Mouse (Mus musculus) midbrain, embryonic 14.5 days (tissue): Measurements from ENCODE around the gene Ankrd12. TPM values are rescaled to one million over a fixed set of nuclear protein-coding genes. Genes with fewer than 3 reads are reported as not detected.
"Not testable (repeated sequence)": the region's sequence is repeated elsewhere in the genome, so short reads cannot be mapped to it uniquely, and the experiment has no call there.

Source experiments
- ATAC-seq: fragments of 200-750 bp; cut with Nextera tagmentation; 2 replicates; pipeline ENCODE4 v1.8.0; 2017; ENCODE audit warnings: moderate number of reproducible peaks, moderate library complexity; ENCODE audit not compliant: low FRiP score, low TSS enrichment
- DNase-seq: peaks from one replicate; pipeline ENCODE4 v3.0.0-alpha.2; 2015
- H3K27ac ChIP-seq: fragments of 300-500 bp; sonication (generic); replicated peaks from 2 replicates; pipeline ENCODE4 v1.5.1; 2014; ENCODE audit warnings: mild to moderate bottlenecking, low read depth, low read length, moderate library complexity
- H3K27me3 ChIP-seq: fragments of 300-500 bp; sonication (generic); 2 replicates; pipeline ENCODE4 v1.6.1; 2014; ENCODE audit warnings: low read length, control low read depth, mixed read lengths; ENCODE audit not compliant: control insufficient read depth, insufficient read depth
- H3K36me3 ChIP-seq: fragments of 300-500 bp; sonication (generic); 2 replicates; pipeline ENCODE4 v1.6.1; 2014; ENCODE audit warnings: low read length, control low read depth; ENCODE audit not compliant: control insufficient read depth, insufficient read depth
- H3K4me1 ChIP-seq: fragments of 300-500 bp; sonication (generic); 2 replicates; pipeline ENCODE4 v1.6.1; 2014; ENCODE audit warnings: mild to moderate bottlenecking, antibody characterized with exemption, low read length, control low read depth; ENCODE audit not compliant: control insufficient read depth, insufficient read depth
- H3K4me2 ChIP-seq: fragments of 300-500 bp; sonication (generic); 2 replicates; pipeline ENCODE4 v1.6.1; 2014; ENCODE audit warnings: mild to moderate bottlenecking, low read length, moderate library complexity
- H3K4me3 ChIP-seq: fragments of 300-500 bp; sonication (generic); replicated peaks from 2 replicates; pipeline ENCODE4 v1.5.1; 2014; ENCODE audit warnings: low read depth, low read length
- H3K9ac ChIP-seq: fragments of 300-500 bp; sonication (generic); replicated peaks from 2 replicates; pipeline ENCODE4 v1.6.1; 2014; ENCODE audit warnings: mild to moderate bottlenecking, low read length, moderate library complexity
- H3K9me3 ChIP-seq: fragments of 300-500 bp; sonication (generic); 2 replicates; pipeline ENCODE4 v1.6.1; 2016; ENCODE audit warnings: low read length, control low read depth, mixed read lengths; ENCODE audit not compliant: control insufficient read depth
- WGBS: fragments of 180-500 bp; shearing (Covaris S2); extraction: QIAGEN DNeasy Blood & Tissue Kit; methylation state at CpG from one replicate; pipeline ENCODE4 v1.1.7; 2014; 5-methylcytosine and 5-hydroxymethylcytosine counted together
- polyA plus RNA-seq: library from polyadenylated mRNA; unstranded; fragments of >200 nt; fragmentation: Nextera tagmentation; extraction: Ambion mirVana; gene quantifications from 2 replicates; pipeline ENCODE4 v1.2.1, GENCODE M21; 2014

The Ankrd12 gene
- polyA plus RNA-seq, 1 experiment from 2014 or later = 152 TPM

GRCm38 (mm10) chr17:66069036-66069435 is 7.9 kb downstream of the Ankrd12 start:
- WGBS = 93% methylated on average over 2 of the region's 2 CpGs
- H3K27ac ChIP-seq = not testable (repeated sequence)

GRCm38 (mm10) chr17:66065115-66065514 is 11.8 kb downstream of the Ankrd12 start:
- DNase-seq = no peak
- Histone ChIP-seq H3K36me3 (no peaks in the 10 kb centered on the region), H3K9me3 (no peaks in the 10 kb centered on the region), H3K4me1 (no peaks in the 10 kb centered on the region), H3K4me3 (no peak overlapping the region), H3K27me3 (no peaks in the 10 kb centered on the region), H3K27ac (no peak overlapping the region), H3K9ac (no peak overlapping the region), H3K4me2 (no peak overlapping the region)
- ATAC-seq = no peak
- 90% methylated on average over 4 of the region's 4 CpGs for WGBS

More at GRCm38 (mm10) chr17:66069036-66069435, 7.9 kb downstream of the Ankrd12 start:
- H3K4me2 ChIP-seq, H3K36me3 ChIP-seq, H3K4me1 ChIP-seq, H3K9me3 ChIP-seq, H3K4me3 ChIP-seq, DNase-seq, ATAC-seq, H3K9ac ChIP-seq, H3K27me3 ChIP-seq: not testable (repeated sequence)

GRCm38 (mm10) chr17:66061241-66061938 is 15.5 kb downstream of the Ankrd12 start:
- no peak for DNase-seq
- Histone ChIP-seq H3K4me3 (no peak overlapping the region), H3K36me3 (no peaks in the 10 kb centered on the region), H3K9ac (no peak overlapping the region), H3K27me3 (no peaks in the 10 kb centered on the region), H3K4me1 (no peaks in the 10 kb centered on the region), H3K27ac (no peak overlapping the region), H3K9me3 (no peaks in the 10 kb centered on the region), H3K4me2 (no peak overlapping the region)
- no peak for ATAC-seq
- 63% methylated on average over 8 of the region's 8 CpGs for WGBS

GRCm38 (mm10) chr17:66058160-66058559 is 18.7 kb downstream of the Ankrd12 start:
- H3K36me3 ChIP-seq = no peaks in the 10 kb centered on the region
- ATAC-seq (no peak), DNase-seq (no peak)
- H3K4me3 ChIP-seq = no peak overlapping the region
- no peak overlapping the region for H3K27ac ChIP-seq
- no peaks in the 10 kb centered on the region for H3K9me3 ChIP-seq
- H3K4me2 ChIP-seq = no peak overlapping the region
- 93% methylated on average over 4 of the region's 4 CpGs for WGBS
- no peaks in the 10 kb centered on the region for H3K4me1 ChIP-seq
- H3K9ac ChIP-seq = no peak overlapping the region
- H3K27me3 ChIP-seq = no peaks in the 10 kb centered on the region

GRCm38 (mm10) chr17:66057145-66057544 is 19.7 kb downstream of the Ankrd12 start:
- WGBS = 94% methylated on average over 2 of the region's 2 CpGs
- Histone ChIP-seq H3K4me2 (no peak overlapping the region), H3K9ac (no peak overlapping the region), H3K36me3 (no peaks in the 10 kb centered on the region), H3K4me3 (no peak overlapping the region), H3K4me1 (no peaks in the 10 kb centered on the region), H3K27ac (no peak overlapping the region), H3K9me3 (no peaks in the 10 kb centered on the region), H3K27me3 (no peaks in the 10 kb centered on the region)
- DNase-seq (no peak), ATAC-seq (no peak)

GRCm38 (mm10) chr17:66053349-66053748 is 23.5 kb downstream of the Ankrd12 start:
- 81% methylated on average over 4 of the region's 4 CpGs for WGBS
- no peaks in the 10 kb centered on the region for H3K4me1 ChIP-seq
- no peaks in the 10 kb centered on the region for H3K27me3 ChIP-seq
- H3K36me3 ChIP-seq = peaks cover 7% of the 10 kb centered on the region; the same call in 1 of the 2 replicates
- H3K4me3 ChIP-seq = no peak overlapping the region
- H3K9ac ChIP-seq = no peak overlapping the region
- no peaks in the 10 kb centered on the region for H3K9me3 ChIP-seq
- no peak overlapping the region for H3K4me2 ChIP-seq
- DNase-seq = no peak
- no peak overlapping the region for H3K27ac ChIP-seq
- ATAC-seq = no peak

- H3K36me3 ChIP-seq = peaks cover 18% of the 10 kb centered on the region; the same call in 1 of the 2 replicates
- no peak for DNase-seq
- ATAC-seq = no peak
- no peak overlapping the region for H3K9ac ChIP-seq
- 92% methylated on average over 4 of the region's 4 CpGs for WGBS
- H3K27me3 ChIP-seq = no peaks in the 10 kb centered on the region
- no peak overlapping the region for H3K27ac ChIP-seq
- no peak overlapping the region for H3K4me2 ChIP-seq
- H3K9me3 ChIP-seq = no peaks in the 10 kb centered on the region
- H3K4me1 ChIP-seq = no peaks in the 10 kb centered on the region
- H3K4me3 ChIP-seq = no peak overlapping the region
Observed at GRCm38 (mm10) chr17:66048795-66049194, 28.1 kb downstream of the Ankrd12 start.

- Histone ChIP-seq H3K9ac (no peak overlapping the region), H3K4me2 (no peak overlapping the region), H3K36me3 (peaks cover 18% of the 10 kb centered on the region; the same call in 1 of the 2 replicates), H3K4me3 (no peak overlapping the region), H3K27ac (no peak overlapping the region), H3K27me3 (no peaks in the 10 kb centered on the region), H3K9me3 (no peaks in the 10 kb centered on the region), H3K4me1 (no peaks in the 10 kb centered on the region)
- WGBS = 67% methylated on average over 5 of the region's 5 CpGs
- no peak for ATAC-seq
- no peak for DNase-seq
Observed at GRCm38 (mm10) chr17:66048199-66048598, 28.7 kb downstream of the Ankrd12 start.

GRCm38 (mm10) chr17:66043679-66044078 is 33.2 kb downstream of the Ankrd12 start:
- H3K4me2 ChIP-seq, H3K9me3 ChIP-seq, H3K27me3 ChIP-seq, H3K4me3 ChIP-seq, ATAC-seq, H3K9ac ChIP-seq, DNase-seq, H3K27ac ChIP-seq, H3K4me1 ChIP-seq: not testable (repeated sequence)
- H3K36me3 ChIP-seq = peaks cover 24% of the 10 kb centered on the region
- 88% methylated on average over 4 of the region's 4 CpGs for WGBS
